Mouse (Mus musculus) MEL (cell line): ENCODE measurements around the gene Tmbim6. TPM values are rescaled to one million over a fixed set of nuclear protein-coding genes. Genes with fewer than 3 reads are reported as not detected.

Source experiments
- DNase-seq: peaks from one replicate; pipeline ENCODE4 v3.0.0; 2011; ENCODE audit warnings: low read depth, low spot score
- H3K27ac ChIP-seq: 2 replicates; pipeline ENCODE4 v1.5.1; 2012; ENCODE audit warnings: low read depth, mild to moderate bottlenecking, control low read depth, low read length, moderate library complexity; ENCODE audit not compliant: control insufficient read depth
- H3K27me3 ChIP-seq, 2 experiments: fragments of 150-350 bp in 1 of 2; sonication (generic) in 1 of 2; 2 replicates each; pipeline ENCODE4 v1.6.1; 2012; ENCODE audit warnings: low read length in 2 of 2, mild to moderate bottlenecking in 2 of 2, improper control_type of control experiment in 1 of 2, moderate library complexity in 1 of 2; ENCODE audit not compliant: insufficient read depth in 2 of 2, control insufficient read depth in 1 of 2
- H3K36me3 ChIP-seq, 2 experiments: 2 replicates each; pipeline ENCODE4 v1.6.1; 2012 to 2014; ENCODE audit warnings: low read length in 2 of 2, improper control_type of control experiment in 1 of 2, inconsistent platforms in 1 of 2, mild to moderate bottlenecking in 1 of 2; ENCODE audit not compliant: insufficient read depth in 2 of 2, control insufficient read depth in 1 of 2
- H3K4me1 ChIP-seq, 2 experiments: fragments of 150-350 bp in 1 of 2; sonication (generic) in 1 of 2; 2 replicates each; pipeline ENCODE4 v1.6.1; 2012; ENCODE audit warnings: low read length in 2 of 2, improper control_type of control experiment in 1 of 2, mild to moderate bottlenecking in 1 of 2; ENCODE audit not compliant: insufficient read depth in 2 of 2, control insufficient read depth in 1 of 2
- H3K4me3 ChIP-seq, 2 experiments: fragments of 150-350 bp in 1 of 2; sonication (generic) in 1 of 2; 2 replicates each; pipeline ENCODE4 v1.5.1; 2012; ENCODE audit warnings: low read depth in 2 of 2, low read length in 2 of 2, mild to moderate bottlenecking in 2 of 2, moderate library complexity in 2 of 2, control low read depth in 1 of 2, improper control_type of control experiment in 1 of 2; ENCODE audit not compliant: control insufficient read depth in 1 of 2, insufficient read depth in 1 of 2
- H3K79me2 ChIP-seq: 2 replicates; pipeline ENCODE4 v1.6.1; 2012; ENCODE audit warnings: mild to moderate bottlenecking, low read length, moderate library complexity; ENCODE audit not compliant: control insufficient read depth, poor library complexity, insufficient read depth
- H3K9ac ChIP-seq: 2 replicates; pipeline ENCODE4 v1.6.1; 2012; ENCODE audit warnings: low read depth, mild to moderate bottlenecking, control low read depth, low read length, moderate library complexity; ENCODE audit not compliant: control insufficient read depth, poor library complexity, severe bottlenecking
- H3K9me3 ChIP-seq: fragments of 150-350 bp; sonication (generic); replicated peaks from 2 replicates; pipeline ENCODE4 v1.6.1; 2012; ENCODE audit warnings: mild to moderate bottlenecking, low read length, improper control_type of control experiment, moderate library complexity; ENCODE audit not compliant: insufficient read depth
- BHLHE40 ChIP-seq: IDR thresholded peaks from 2 replicates; pipeline ENCODE4 v1.6.1; 2012; ENCODE audit warnings: low read depth, mild to moderate bottlenecking, inconsistent platforms, low read length, improper control_type of control experiment, borderline replicate concordance
- CHD1 ChIP-seq: IDR thresholded peaks from 2 replicates; pipeline ENCODE4 v1.6.1; 2012; ENCODE audit warnings: low read depth, mild to moderate bottlenecking, inconsistent platforms, low read length, improper control_type of control experiment
- CHD2 ChIP-seq: IDR thresholded peaks from 2 replicates; pipeline ENCODE4 v1.6.1; 2011; ENCODE audit warnings: low read length, improper control_type of control experiment
- CTCF ChIP-seq, 3 experiments: IDR thresholded peaks in 2 of 3; conservative IDR thresholded peaks in 1 of 3; 2 replicates each; pipeline ENCODE4 v1.5.1; 2011 to 2012; ENCODE audit warnings: low read length in 3 of 3, low read depth in 2 of 3, mild to moderate bottlenecking in 2 of 3, improper control_type of control experiment in 1 of 3, inconsistent platforms in 1 of 3, mixed read lengths in 1 of 3, moderate library complexity in 1 of 3; ENCODE audit not compliant: control insufficient read depth in 1 of 3, insufficient read depth in 1 of 3, poor library complexity in 1 of 3, severe bottlenecking in 1 of 3
- E2F4 ChIP-seq: IDR thresholded peaks from 2 replicates; pipeline ENCODE4 v1.6.1; 2011; ENCODE audit warnings: low read depth, low read length, improper control_type of control experiment, borderline replicate concordance
- ELF1 ChIP-seq: IDR thresholded peaks from 2 replicates; pipeline ENCODE4 v1.6.1; 2014; ENCODE audit warnings: low read depth, mild to moderate bottlenecking, inconsistent platforms, low read length, improper control_type of control experiment, moderate library complexity
- ETS1 ChIP-seq: IDR thresholded peaks from 2 replicates; pipeline ENCODE4 v1.6.1; 2012; ENCODE audit warnings: low read depth, mild to moderate bottlenecking, inconsistent platforms, low read length, improper control_type of control experiment, moderate library complexity
- GATA1 ChIP-seq: IDR thresholded peaks from 2 replicates; pipeline ENCODE4 v1.6.1; 2011; ENCODE audit warnings: low read depth, low read length, improper control_type of control experiment
- HCFC1 ChIP-seq: IDR thresholded peaks from 2 replicates; pipeline ENCODE4 v1.6.1; 2012; ENCODE audit warnings: low read depth, mild to moderate bottlenecking, inconsistent platforms, low read length, improper control_type of control experiment, moderate library complexity
- JUND ChIP-seq: IDR thresholded peaks from 2 replicates; pipeline ENCODE4 v1.6.1; 2011; ENCODE audit warnings: low read depth, mild to moderate bottlenecking, improper control_type of control experiment, low read length
- MAZ ChIP-seq: IDR thresholded peaks from 2 replicates; pipeline ENCODE4 v1.6.1; 2012; ENCODE audit warnings: low read depth, mild to moderate bottlenecking, inconsistent platforms, low read length, improper control_type of control experiment
- MEF2A ChIP-seq: IDR thresholded peaks from 2 replicates; pipeline ENCODE4 v1.6.1; 2014; ENCODE audit warnings: low read depth, mild to moderate bottlenecking, inconsistent platforms, low read length, improper control_type of control experiment; ENCODE audit not compliant: poor library complexity, insufficient replicate concordance, severe bottlenecking; ENCODE audit errors: extremely low read depth
- MYB ChIP-seq: IDR thresholded peaks from 2 replicates; pipeline ENCODE4 v1.6.1; 2011; ENCODE audit warnings: mild to moderate bottlenecking, low read depth, low read length, improper control_type of control experiment
- MYC ChIP-seq: IDR thresholded peaks from 2 replicates; pipeline ENCODE4 v1.6.1; 2011; ENCODE audit warnings: low read depth, mild to moderate bottlenecking, low read length, improper control_type of control experiment, moderate library complexity
- NELFE ChIP-seq: IDR thresholded peaks from 2 replicates; pipeline ENCODE4 v1.6.1; 2011; ENCODE audit warnings: low read depth, low read length, improper control_type of control experiment
- NRF1 ChIP-seq: IDR thresholded peaks from 2 replicates; pipeline ENCODE4 v1.6.1; 2014; ENCODE audit warnings: low read depth, mild to moderate bottlenecking, inconsistent platforms, low read length, improper control_type of control experiment, moderate library complexity; ENCODE audit not compliant: poor library complexity, insufficient read depth, severe bottlenecking
- POLR2A ChIP-seq, 2 experiments: IDR thresholded peaks; 2 replicates each; pipeline ENCODE4 v1.6.1; 2011 to 2012; ENCODE audit warnings: low read length in 2 of 2, mild to moderate bottlenecking in 2 of 2, control low read depth in 1 of 2, improper control_type of control experiment in 1 of 2, low read depth in 1 of 2, moderate library complexity in 1 of 2; ENCODE audit not compliant: control insufficient read depth in 1 of 2, insufficient read depth in 1 of 2, poor library complexity in 1 of 2
- RAD21 ChIP-seq: IDR thresholded peaks from 2 replicates; pipeline ENCODE4 v1.6.1; 2011; ENCODE audit warnings: mild to moderate bottlenecking, low read depth, low read length, improper control_type of control experiment
- SMC3 ChIP-seq: IDR thresholded peaks from 2 replicates; pipeline ENCODE4 v1.6.1; 2011; ENCODE audit warnings: low read depth, low read length, improper control_type of control experiment
- TBP ChIP-seq: IDR thresholded peaks from 2 replicates; pipeline ENCODE4 v1.8.0; 2011; ENCODE audit warnings: low read depth, low read length, improper control_type of control experiment
- TCF12 ChIP-seq: IDR thresholded peaks from 2 replicates; pipeline ENCODE4 v1.6.1; 2014; ENCODE audit warnings: low read depth, mild to moderate bottlenecking, inconsistent platforms, low read length, improper control_type of control experiment, moderate library complexity
- ZC3H11A ChIP-seq: IDR thresholded peaks from 2 replicates; pipeline ENCODE4 v1.6.1; 2012; ENCODE audit warnings: low read depth, mild to moderate bottlenecking, inconsistent platforms, low read length, improper control_type of control experiment
- ZKSCAN1 ChIP-seq: IDR thresholded peaks from 2 replicates; pipeline ENCODE4 v1.6.1; 2012; ENCODE audit warnings: low read depth, mild to moderate bottlenecking, inconsistent platforms, low read length, improper control_type of control experiment, moderate library complexity
- ZNF384 ChIP-seq: IDR thresholded peaks from 2 replicates; pipeline ENCODE4 v1.6.1; 2012; ENCODE audit warnings: low read depth, mild to moderate bottlenecking, inconsistent platforms, low read length, improper control_type of control experiment
- polyA plus RNA-seq, 2 experiments: library from polyadenylated mRNA; stranded (reverse) in 1 of 2; unstranded in 1 of 2; fragments of >175 nt in 1 of 2; fragments of >200 nt in 1 of 2; gene quantifications; 2 replicates each; pipeline versions ENCODE4 v1.2.1 to v1.2.4; 2012; ENCODE audit warnings: low replicate concordance in 2 of 2, low read depth in 1 of 2; ENCODE audit not compliant: insufficient read length in 2 of 2, insufficient read depth in 1 of 2, missing spikeins in 1 of 2
- total RNA-seq: library from RNA; depleted of rRNA; stranded (reverse); fragments of 300-350 nt; gene quantifications from 2 replicates; pipeline ENCODE4 v1.2.3, GENCODE M21; 2012

Tmbim6 gene
- total and polyA plus RNA-seq, 3 experiments = 243 to 339 TPM; not detected in 1

DNA sequence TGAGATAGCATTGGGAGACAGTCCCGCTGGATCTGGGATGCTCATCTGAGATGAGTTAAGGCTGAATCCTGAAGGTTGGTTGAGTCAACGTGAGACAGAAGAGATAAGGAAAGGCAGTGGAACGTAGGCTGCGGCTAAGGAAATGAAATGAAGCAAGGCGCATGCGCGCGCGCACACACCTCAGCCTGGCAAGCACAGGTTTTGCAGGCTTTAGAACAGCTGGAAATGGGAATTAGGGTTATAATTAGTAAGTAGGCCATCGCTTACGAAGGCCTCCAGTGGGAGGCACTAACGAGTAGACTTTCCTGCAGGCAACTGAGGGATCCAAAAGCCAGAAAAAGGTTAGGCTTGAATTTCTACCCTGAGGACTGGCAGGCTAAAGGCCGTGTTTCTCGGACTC is 19.1 kb downstream of the Tmbim6 start:
- TF ChIP-seq SMC3 = no peak
- no peak for TF ChIP-seq RAD21
- peak in 2 of 3 experiments; percentile 13 to 32; a peak in 2 of 6 replicates for TF ChIP-seq CTCF (IDR thresholded peaks at IDR 0.05 in 2 of 3, conservative IDR thresholded peaks at IDR 0.05 in 1 of 3; ENCODE audit: control insufficient read depth in 1 of 3, insufficient read depth in 1 of 3, low read depth in 2 of 3, low read length in 3 of 3, poor library complexity in 1 of 3, severe bottlenecking in 1 of 3)
- TF ChIP-seq MYC = no peak
- TF ChIP-seq NRF1 = no peak
- Histone ChIP-seq H3K27ac (no peak overlapping the region), H3K79me2 (no peaks in the 10 kb centered on the region), H3K4me3 (no peak overlapping the region), H3K27me3 (no peaks in the 10 kb centered on the region), H3K9me3 (no peaks in the 10 kb centered on the region), H3K4me1 (no peaks in the 10 kb centered on the region), H3K9ac (no peak overlapping the region), H3K36me3 (peaks cover 0 to 6% of the 10 kb centered on the region in 2 experiments; a peak in 2 of 4 replicates)
- no peak for DNase-seq

DNA sequence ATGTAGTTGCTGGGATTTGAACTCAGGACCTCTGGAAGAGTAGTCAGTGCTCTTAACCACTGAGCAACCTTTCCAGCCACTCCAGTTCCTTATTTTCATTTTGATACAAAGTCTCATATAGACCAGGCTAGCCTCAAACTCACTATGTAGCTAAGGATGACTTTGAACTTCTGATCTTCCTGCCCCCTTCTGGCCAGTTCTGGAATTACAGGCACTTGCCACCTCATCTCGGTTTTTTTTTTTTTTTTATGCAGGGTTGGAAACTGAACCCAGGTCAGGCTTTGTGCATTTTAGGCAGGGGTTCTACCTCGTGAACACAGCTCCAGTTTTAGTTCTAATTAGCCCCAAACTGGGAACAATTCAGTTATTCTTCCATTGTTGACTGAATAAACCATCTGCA is 23.1 kb downstream of the Tmbim6 start:
- TF ChIP-seq BHLHE40 (no peak), SMC3 (peak; percentile 72), RAD21 (peak; percentile 38), ZNF384 (peak; percentile 99), CTCF (IDR thresholded peaks at IDR 0.05 in 2 of 3, conservative IDR thresholded peaks at IDR 0.05 in 1 of 3; ENCODE audit: control insufficient read depth in 1 of 3, insufficient read depth in 1 of 3, low read depth in 2 of 3, low read length in 3 of 3, poor library complexity in 1 of 3, severe bottlenecking in 1 of 3) (peak; percentile 61 to 91 (median 79)), TBP (0 out of 2 replicates have a peak, but pooled peaks have one; percentile 26), ZC3H11A (peak; percentile 46), CHD1 (no peak)
- Histone ChIP-seq H3K9me3 (no peaks in the 10 kb centered on the region), H3K27me3 (no peaks in the 10 kb centered on the region), H3K9ac (no peak overlapping the region), H3K4me3 (peak overlapping the region in 1 of 2 experiments; percentile 6; a peak in 1 of 4 replicates), H3K4me1 (peaks cover 0 to 5% of the 10 kb centered on the region in 2 experiments; a peak in 2 of 4 replicates), H3K27ac (no peak overlapping the region), H3K36me3 (no peaks in the 10 kb centered on the region), H3K79me2 (no peaks in the 10 kb centered on the region)
- peak; percentile 83 for DNase-seq

DNA sequence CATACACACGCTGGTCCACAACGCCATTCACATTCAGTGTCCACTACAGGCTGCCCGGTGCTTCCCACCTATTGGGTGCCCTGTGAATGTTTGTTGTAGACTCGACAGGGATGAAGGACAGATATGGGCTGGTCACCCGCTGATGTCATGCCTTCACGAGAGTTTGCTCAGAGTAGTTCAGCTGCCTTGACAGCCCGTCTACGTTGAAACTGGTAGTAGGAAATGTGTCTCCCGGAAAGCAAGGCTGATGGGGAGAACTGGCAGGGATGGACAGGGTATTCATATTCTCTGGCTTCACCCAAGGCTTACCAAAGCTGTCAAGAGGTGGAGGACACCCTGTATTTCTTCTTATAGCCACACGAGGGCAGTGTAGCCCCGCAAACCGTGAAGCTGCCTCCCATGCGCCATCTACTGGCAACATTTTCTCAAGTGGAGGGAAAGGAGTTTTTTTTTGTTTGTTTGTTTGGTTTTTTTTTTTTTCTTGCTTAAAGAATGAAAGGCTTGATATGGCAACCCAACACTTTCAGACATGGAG is 23.7 kb downstream of the Tmbim6 start:
- H3K4me1 ChIP-seq = peaks cover 0 to 5% of the 10 kb centered on the region in 2 experiments; a peak in 2 of 4 replicates
- H3K36me3 ChIP-seq = no peaks in the 10 kb centered on the region
- DNase-seq = peak; percentile 95
- no peak overlapping the region for H3K27ac ChIP-seq
- H3K9ac ChIP-seq = peak overlapping the region; percentile 12; the same call in 1 of the 2 replicates
- no peaks in the 10 kb centered on the region for H3K79me2 ChIP-seq
- no peaks in the 10 kb centered on the region for H3K9me3 ChIP-seq
- no peaks in the 10 kb centered on the region for H3K27me3 ChIP-seq
- H3K4me3 ChIP-seq = peak overlapping the region; percentile 10 to 42
- no peak for TF ChIP-seq MYB
- peak; percentile 83 for TF ChIP-seq MYC
- no peak for TF ChIP-seq NELFE
- peak; percentile 65 for TF ChIP-seq HCFC1
- TF ChIP-seq MAZ = peak; percentile 76
- peak; percentile 47 for TF ChIP-seq ELF1
- no peak for TF ChIP-seq GATA1
- peak; percentile 26; the same call in 1 of the 2 replicates for TF ChIP-seq TCF12
- peak; percentile 97 for TF ChIP-seq ZC3H11A
- TF ChIP-seq MEF2A = no peak
- TF ChIP-seq JUND = peak; percentile 94
- peak; percentile 99 for TF ChIP-seq RAD21
- peak; percentile 80; the same call in 1 of the 2 replicates for TF ChIP-seq ZKSCAN1
- no peak; the same call in 1 of the 2 replicates for TF ChIP-seq ETS1
- no peak for TF ChIP-seq CHD2
- no peak for TF ChIP-seq E2F4
- TF ChIP-seq POLR2A (IDR thresholded peaks at IDR 0.05; ENCODE audit: control insufficient read depth in 1 of 2, insufficient read depth in 1 of 2, low read depth in 1 of 2, low read length in 2 of 2, poor library complexity in 1 of 2) = no peak
